9 mouse cellular contexts compared by ENCODE assay signal in the genomic region with DNA sequence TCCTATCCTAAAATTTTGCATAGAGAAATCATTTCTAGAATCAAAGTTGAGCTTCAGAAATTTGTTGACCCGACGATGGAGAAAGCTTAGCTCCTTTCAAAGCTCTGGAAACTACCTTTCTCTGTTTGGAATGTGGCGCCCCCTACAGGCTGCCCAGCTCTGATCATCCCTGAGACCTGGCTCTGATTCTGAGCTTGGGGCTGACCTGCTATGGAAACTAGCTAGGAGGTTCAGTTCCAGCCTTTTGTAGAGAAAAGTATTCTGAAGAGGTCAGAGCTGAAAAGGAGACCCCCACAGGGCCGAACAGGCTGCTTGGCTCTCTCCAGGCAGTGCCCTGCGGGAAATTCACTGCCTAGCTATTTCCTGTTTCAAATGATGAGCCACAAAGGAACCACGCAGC.
DNase-seq lines count a peak whose midpoint lies in the region; ATAC-seq and TF ChIP-seq lines count a peak whose summit lies in the region.
"Had no signal": no experiment of that assay in that cellular context is flagged by ENCODE, and none has a peak within 500 bp of the region (broad histone marks: within the 10 kb centered on the region; RNA-seq: fewer than 3 reads in every experiment).

No protein-coding gene starts in this region.

- no peak overlapping the region for H3K4me3 ChIP-seq in bone marrow macrophage, adult 2 months (ENCODE audit: insufficient read depth, low read length)
- H3K4me3 ChIP-seq in midbrain, postnatal 0 days (ENCODE audit: low read depth, low read length), result no peak overlapping the region
- H3K4me3 ChIP-seq: lung, embryonic 15.5 days had no signal

- intact Hi-C loops in heart, postnatal 25 days (cut with DNase I), result loop anchor here (2.0 to 10.0 kb wide), 3 partner anchors 143 to 583 kb away; no protein-coding TSS in a partner anchor

- DNase-seq in heart, adult 8-10 months (ENCODE audit: low spot score), result peak; percentile 12
- DNase-seq in heart, postnatal 25 days (ENCODE audit: low spot score), result no peak
- peak; percentile 44 to 53 for DNase-seq in CD8-positive naive resting alpha-beta T cell, adult 2 months (ENCODE audit: low read depth in 2 of 2, low spot score in 2 of 2)
- DNase-seq in frontal cortex, adult 2 months (ENCODE audit: extremely low spot score in 1 of 2, low spot score in 1 of 2), result peak; percentile 48 to 88
- peak; percentile 75 to 87 for DNase-seq in left cerebral cortex, adult 18-20 months (ENCODE audit: low spot score in 2 of 2)
- peak; percentile 75 for DNase-seq in midbrain, postnatal 0 days (ENCODE audit: low spot score)
- peak; percentile 10 to 71 for DNase-seq in thymus, postnatal 10 days (ENCODE audit: low spot score in 2 of 2)

- H3K4me2 ChIP-seq in midbrain, postnatal 0 days (ENCODE audit: low read depth, low read length, poor library complexity, severe bottlenecking), result no peak overlapping the region
- H3K4me2 ChIP-seq: lung, embryonic 15.5 days had no signal

- no peaks in the 10 kb centered on the region for H3K27me3 ChIP-seq in midbrain, postnatal 0 days (ENCODE audit: insufficient read depth, low read length)
- H3K27me3 ChIP-seq: lung, embryonic 15.5 days had no signal

- no peak overlapping the region for H3K27ac ChIP-seq in bone marrow macrophage, adult 2 months (ENCODE audit: insufficient read depth, low read depth, low read length)
- H3K27ac ChIP-seq in midbrain, postnatal 0 days (ENCODE audit: low read depth, low read length), result no peak overlapping the region
- H3K27ac ChIP-seq: lung, embryonic 15.5 days had no signal

- 23% methylated on average over 6 of the region's 6 CpGs for WGBS in midbrain, postnatal 0 days

- no peak for TF ChIP-seq POLR2A in bone marrow macrophage, adult 2 months (IDR thresholded peaks at IDR 0.05; ENCODE audit: borderline replicate concordance, low read depth, low read length)

- no peak for ATAC-seq in midbrain, postnatal 0 days (ENCODE audit: low FRiP score)

- TF ChIP-seq CTCF in bone marrow macrophage, adult 2 months (IDR thresholded peaks at IDR 0.05; ENCODE audit: low read depth, low read length), result peak; percentile 29; the same call in 1 of the 2 replicates
- TF ChIP-seq CTCF in midbrain, postnatal 0 days (IDR thresholded peaks at IDR 0.05), result peak; percentile 71

- no peak overlapping the region for H3K9ac ChIP-seq in midbrain, postnatal 0 days (replicated peaks; ENCODE audit: low read length, poor library complexity, severe bottlenecking)
- H3K9ac ChIP-seq: lung, embryonic 15.5 days had no signal

- H3K4me1 ChIP-seq in bone marrow macrophage, adult 2 months (ENCODE audit: control insufficient read depth, insufficient read depth, low read length), result no peaks in the 10 kb centered on the region
- no peaks in the 10 kb centered on the region for H3K4me1 ChIP-seq in midbrain, postnatal 0 days (ENCODE audit: insufficient read depth, low read length)

- no peaks in the 10 kb centered on the region for H3K9me3 ChIP-seq in midbrain, postnatal 0 days (ENCODE audit: low read length)
- H3K9me3 ChIP-seq: lung, embryonic 15.5 days had no signal

- no peaks in the 10 kb centered on the region for H3K36me3 ChIP-seq in midbrain, postnatal 0 days (ENCODE audit: insufficient read depth, low read length)
- H3K36me3 ChIP-seq: lung, embryonic 15.5 days had no signal
